Mouse (Mus musculus) liver, embryonic 14.5 days (tissue): ENCODE measurements around the gene 6330409D20Rik. TPM values are rescaled to one million over a fixed set of nuclear protein-coding genes. Genes with fewer than 3 reads are reported as not detected.

Source experiments
- ATAC-seq: fragments of 200-750 bp; cut with Nextera tagmentation; 2 replicates; pipeline ENCODE4 v1.8.0; 2017; ENCODE audit warnings: moderate number of reproducible peaks, mild to moderate bottlenecking, moderate library complexity; ENCODE audit not compliant: insufficient read depth
- DNase-seq, 3 experiments: peaks; one replicate each; pipeline ENCODE4 v3.0.0-alpha.2; 2012 to 2013; ENCODE audit warnings: low read depth in 3 of 3, low spot score in 3 of 3
- H3K27ac ChIP-seq: fragments of 300-500 bp; sonication (generic); 2 replicates; pipeline ENCODE4 v1.5.1; 2014; ENCODE audit warnings: moderate library complexity, mild to moderate bottlenecking, control low read depth, inconsistent platforms
- H3K27me3 ChIP-seq: fragments of 300-500 bp; sonication (generic); 2 replicates; pipeline ENCODE4 v1.6.1; 2014; ENCODE audit warnings: mild to moderate bottlenecking, low read length, moderate library complexity; ENCODE audit not compliant: control insufficient read depth, insufficient read depth
- H3K36me3 ChIP-seq: fragments of 300-500 bp; sonication (generic); replicated peaks from 2 replicates; pipeline ENCODE4 v1.6.1; 2014; ENCODE audit warnings: low read depth; ENCODE audit not compliant: control insufficient read depth, insufficient read depth
- H3K4me1 ChIP-seq, 2 experiments: fragments of 200-500 bp in 1 of 2; fragments of 300-500 bp in 1 of 2; sonication (generic) in 1 of 2; replicated peaks; 2 replicates each; pipeline ENCODE4 v1.6.1; 2012 to 2014; ENCODE audit warnings: antibody characterized with exemption in 1 of 2, inconsistent platforms in 1 of 2, low read length in 1 of 2; ENCODE audit not compliant: control insufficient read depth in 2 of 2, insufficient read depth in 2 of 2
- H3K4me2 ChIP-seq: fragments of 300-500 bp; sonication (generic); 2 replicates; pipeline ENCODE4 v1.6.1; 2014; ENCODE audit warnings: low read depth, mild to moderate bottlenecking, control low read depth, moderate library complexity
- H3K4me3 ChIP-seq, 2 experiments: fragments of 200-500 bp in 1 of 2; fragments of 300-500 bp in 1 of 2; sonication (generic) in 1 of 2; 2 replicates each; pipeline ENCODE4 v1.5.1; 2012 to 2014; ENCODE audit warnings: low read depth in 2 of 2, low read length in 2 of 2, mild to moderate bottlenecking in 2 of 2, control low read depth in 1 of 2, inconsistent platforms in 1 of 2, moderate library complexity in 1 of 2; ENCODE audit not compliant: insufficient read depth in 1 of 2
- H3K9ac ChIP-seq: fragments of 300-500 bp; sonication (generic); replicated peaks from 2 replicates; pipeline ENCODE4 v1.6.1; 2014; ENCODE audit warnings: mild to moderate bottlenecking, control low read depth, moderate library complexity
- H3K9me3 ChIP-seq: fragments of 300-500 bp; sonication (generic); 2 replicates; pipeline ENCODE4 v1.6.1; 2016; ENCODE audit warnings: low read length, mixed read lengths; ENCODE audit not compliant: control insufficient read depth
- CTCF ChIP-seq: IDR thresholded peaks from 2 replicates; pipeline ENCODE4 v1.5.1; 2016; ENCODE audit warnings: antibody characterized with exemption, low read depth, control low read depth
- EP300 ChIP-seq: IDR thresholded peaks from 2 replicates; pipeline ENCODE4 v1.6.1; 2016; ENCODE audit warnings: antibody characterized with exemption, low read depth
- WGBS: fragments of 180-500 bp; shearing (Covaris S2); extraction: QIAGEN DNeasy Blood & Tissue Kit; methylation state at CpG from one replicate; pipeline ENCODE4 v1.1.7; 2014; ENCODE audit not compliant: insufficient replicate concordance; 5-methylcytosine and 5-hydroxymethylcytosine counted together
- polyA plus RNA-seq, 2 experiments: library from polyadenylated mRNA; depleted of rRNA in 1 of 2; stranded (reverse) in 1 of 2; unstranded in 1 of 2; fragments of >200 nt; fragmentation: Nextera tagmentation in 1 of 2; extraction: Ambion mirVana in 1 of 2; gene quantifications; 2 replicates each; pipeline versions ENCODE4 v1.2.1 to v1.2.3; 2012 to 2014

The 6330409D20Rik gene
- polyA plus RNA-seq, 2 experiments, result 0.07 TPM; not detected in 1

- TF ChIP-seq EP300 (0 out of 2 replicates have a peak, but pooled peaks have one; percentile 7), CTCF (peak; percentile 97)
- WGBS, result under 1% methylated on average over 66 of the region's 66 CpGs
- Histone ChIP-seq H3K9ac (peak within 1 kb of the TSS; percentile 86), H3K27me3 (no peaks in the 10 kb centered on the region), H3K4me3 (peak within 1 kb of the TSS; percentile 56 to 78), H3K36me3 (no peaks in the 10 kb centered on the region), H3K4me2 (peak within 1 kb of the TSS; percentile 97), H3K27ac (peak within 1 kb of the TSS; percentile 40), H3K4me1 (no peaks in the 10 kb centered on the region), H3K9me3 (no peaks in the 10 kb centered on the region)
- DNase-seq (peak; percentile 92 to 95 (median 93)), ATAC-seq (peak; percentile 92)
These were observed 16.4 kb upstream of the 6330409D20Rik start, which contains the start of gene Tor2a for GRCm38 (mm10) chr2:32757056-32757845. TSS of gene Tor2a (plus strand) at chr2:32757234.

DNA sequence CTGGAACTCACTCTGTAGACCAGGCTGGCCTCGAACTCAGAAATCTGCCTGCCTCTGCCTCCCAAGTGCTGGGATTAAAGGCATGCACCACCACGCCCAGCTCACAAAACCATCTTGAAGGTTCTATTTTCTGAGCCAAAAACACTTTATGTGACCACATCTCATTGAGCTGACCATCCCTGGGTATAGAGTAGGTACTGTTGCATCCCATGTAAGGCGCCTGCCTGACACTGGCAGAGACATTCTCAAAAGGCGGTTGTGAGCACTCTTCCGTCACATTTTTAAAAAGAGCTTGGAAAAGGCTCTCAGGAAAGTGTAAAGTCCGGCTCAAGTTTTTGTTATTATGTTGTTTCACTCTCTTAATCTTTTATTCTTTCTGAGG, 15.8 kb upstream of the 6330409D20Rik start:
- WGBS, result 37% methylated on average over 6 of the region's 6 CpGs
- TF ChIP-seq EP300 (no peak), CTCF (no peak)
- H3K4me3 ChIP-seq, result peak overlapping the region in 1 of 2 experiments; percentile 78; a peak in 2 of 4 replicates

DNA sequence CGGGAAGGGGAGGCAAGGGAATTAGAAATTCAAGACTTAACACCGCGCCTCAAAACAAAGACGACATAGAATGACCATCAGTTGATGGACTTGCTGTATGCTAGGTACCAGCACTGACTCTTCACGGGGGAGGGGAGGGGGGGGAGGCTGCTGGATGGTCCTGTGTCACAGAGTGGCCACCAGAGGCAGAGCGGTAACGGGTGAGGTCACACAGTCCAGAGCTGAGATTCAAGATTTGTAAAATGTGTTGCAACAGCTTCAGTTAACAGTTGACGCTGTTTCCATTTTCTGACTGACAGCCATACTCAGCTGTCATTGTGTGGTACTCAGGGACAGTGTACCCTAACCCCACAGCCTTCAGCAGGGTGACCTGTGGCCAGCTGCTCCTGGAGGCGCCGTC, 11.4 kb upstream of the 6330409D20Rik start:
- Histone ChIP-seq H3K4me1 (no peaks in the 10 kb centered on the region; a peak in 1 of 4 replicates), H3K9ac (no peak overlapping the region), H3K27ac (no peak overlapping the region), H3K4me3 (no peak overlapping the region), H3K4me2 (peak overlapping the region; percentile 20; the same call in 1 of the 2 replicates), H3K27me3 (no peaks in the 10 kb centered on the region), H3K9me3 (no peaks in the 10 kb centered on the region), H3K36me3 (no peaks in the 10 kb centered on the region)
- peak; percentile 37 for TF ChIP-seq CTCF
- TF ChIP-seq EP300, result no peak
- 65% methylated on average over 10 of the region's 10 CpGs for WGBS
- DNase-seq, result no peak
- no peak for ATAC-seq

More for the DNA sequence above, 15.8 kb upstream of the 6330409D20Rik start:
- peak overlapping the region; percentile 97 for H3K4me2 ChIP-seq
- ATAC-seq, result no peak
- no peak overlapping the region for H3K27ac ChIP-seq
- H3K9ac ChIP-seq, result no peak overlapping the region
- H3K36me3 ChIP-seq, result no peaks in the 10 kb centered on the region
- no peak for DNase-seq
- no peaks in the 10 kb centered on the region for H3K4me1 ChIP-seq
- H3K27me3 ChIP-seq, result no peaks in the 10 kb centered on the region
- no peaks in the 10 kb centered on the region for H3K9me3 ChIP-seq

DNA sequence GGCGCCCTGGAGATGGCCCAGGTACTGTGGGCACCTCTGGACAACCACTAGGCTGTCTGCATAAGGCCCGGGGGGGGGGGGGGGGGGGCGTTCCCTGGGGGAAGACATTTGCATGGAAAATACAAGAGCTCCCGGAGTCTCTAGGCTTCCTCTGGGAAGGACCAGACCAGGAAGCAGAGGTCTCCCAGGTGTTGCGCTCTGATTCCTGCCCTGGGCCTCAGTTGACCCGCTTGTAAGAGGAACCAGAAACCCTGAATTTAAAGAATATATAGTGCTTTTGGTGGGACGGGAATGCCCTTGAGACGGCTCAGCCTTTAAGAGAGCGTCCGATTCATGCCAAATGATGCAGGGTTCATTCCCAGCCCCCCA, 10.8 kb upstream of the 6330409D20Rik start:
- Histone ChIP-seq H3K27me3 (no peaks in the 10 kb centered on the region), H3K36me3 (no peaks in the 10 kb centered on the region), H3K27ac (no peak overlapping the region), H3K4me3 (peak overlapping the region; percentile 16 to 29), H3K4me2 (peak overlapping the region; percentile 20), H3K4me1 (no peaks in the 10 kb centered on the region; a peak in 1 of 4 replicates), H3K9me3 (no peaks in the 10 kb centered on the region), H3K9ac (no peak overlapping the region)
- no peak for DNase-seq
- peak; percentile 10; the same call in 1 of the 2 replicates for ATAC-seq
- WGBS, result 67% methylated on average over 9 of the region's 10 CpGs
- TF ChIP-seq EP300 (no peak), CTCF (no peak)

- H3K36me3 ChIP-seq, result no peaks in the 10 kb centered on the region
- peak overlapping the region; percentile 20 for H3K4me2 ChIP-seq
- TF ChIP-seq CTCF (no peak), EP300 (no peak)
- no peaks in the 10 kb centered on the region for H3K9me3 ChIP-seq
- H3K4me3 ChIP-seq, result peak overlapping the region; percentile 16 to 29; a peak in 3 of 4 replicates
- no peaks in the 10 kb centered on the region; a peak in 1 of 4 replicates for H3K4me1 ChIP-seq
- WGBS, result 66% methylated on average over 31 of the region's 31 CpGs
- no peak overlapping the region for H3K9ac ChIP-seq
- no peaks in the 10 kb centered on the region for H3K27me3 ChIP-seq
- DNase-seq (no peak), ATAC-seq (peak; percentile 69)
- no peak overlapping the region for H3K27ac ChIP-seq
These were observed 10.3 kb upstream of the 6330409D20Rik start for GRCm38 (mm10) chr2:32750887-32751664.
